Mouse (Mus musculus): ENCODE data around the gene Muc5b.

The Muc5b gene

GRCm38 (mm10) chr7:141908591-141908990, 69.7 kb downstream of the Muc5b start:
- DNase-seq: peak in 1 of 2 experiments; percentile 17

GRCm38 (mm10) chr7:141911305-141911704, 72.4 kb downstream of the Muc5b start:
- DNase-seq: no peak

DNA sequence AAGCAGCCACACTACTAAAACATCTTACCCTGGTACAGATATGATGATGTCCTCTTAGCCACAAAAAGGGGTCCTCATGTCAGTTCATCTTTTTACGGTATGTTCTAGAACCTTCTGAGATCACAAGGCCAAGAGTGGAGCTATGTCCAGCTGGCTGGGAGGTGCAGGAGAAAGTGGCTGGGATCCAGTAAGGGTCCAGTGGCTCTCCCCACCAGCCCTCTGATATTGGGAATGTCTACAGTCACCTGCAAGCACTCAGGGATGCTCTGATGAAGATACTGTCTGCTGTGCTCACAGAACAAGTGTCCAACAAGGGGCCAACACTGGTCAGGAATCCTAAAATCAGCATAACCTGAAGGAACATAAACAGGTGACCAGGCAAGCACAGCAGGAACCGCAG, 79.5 kb downstream of the Muc5b start, which contains the start of gene Tollip:
Gene Tollip, minus strand, starts transcription at position 101 of the 400 bp plus-strand sequence.
- DNase-seq: no peak

Measured in cerebellum, postnatal 10 days (tissue).